Mouse (Mus musculus) Muller cell, postnatal 12 days (primary cell): Measurements from ENCODE around the gene Mfsd12.

Experiments used
- DNase-seq: peaks from one replicate; pipeline ENCODE4 v3.0.0-alpha.2; 2015; ENCODE audit errors: inconsistent ontology term

Mfsd12 gene

DNA sequence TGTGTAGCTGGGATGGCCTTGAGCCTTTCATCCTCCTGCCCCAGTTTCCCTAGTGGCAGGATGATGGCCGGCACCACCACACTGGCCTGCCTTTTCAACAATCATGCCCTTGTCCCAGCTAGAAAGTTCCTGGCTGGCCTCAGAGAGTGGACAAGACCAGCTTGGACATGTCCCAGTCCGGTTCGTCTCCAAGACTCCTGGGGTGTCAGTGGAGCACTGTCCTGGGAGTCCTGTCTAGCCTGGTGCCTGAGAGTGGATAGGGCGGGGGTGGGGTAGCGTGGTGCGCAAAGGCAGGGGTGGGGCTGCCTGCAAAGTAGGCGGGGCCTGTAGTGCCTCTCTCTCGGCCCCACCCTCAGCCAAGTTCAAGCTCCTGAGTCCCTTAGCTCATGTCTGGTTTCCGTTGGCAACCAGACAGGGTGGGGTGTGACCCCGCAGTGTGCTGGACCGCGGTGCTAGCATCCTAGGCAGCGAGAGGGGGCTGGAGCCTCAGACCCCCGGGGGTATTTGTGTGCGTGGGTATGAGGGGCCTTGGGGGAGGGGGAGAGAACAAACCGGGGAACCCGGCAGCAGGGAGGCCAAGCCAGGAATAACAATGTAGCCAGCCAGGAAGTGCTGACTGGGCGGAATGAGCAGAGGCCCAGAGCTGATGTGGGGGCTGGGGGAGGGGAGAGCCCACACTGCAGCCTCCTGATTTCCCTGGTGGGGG is 44.4 kb downstream of the Mfsd12 start:
- DNase-seq = peak; percentile 90

- DNase-seq = no peak
Observed at GRCm38 (mm10) chr10:81402227-81402765, 45.0 kb downstream of the Mfsd12 start.

DNA sequence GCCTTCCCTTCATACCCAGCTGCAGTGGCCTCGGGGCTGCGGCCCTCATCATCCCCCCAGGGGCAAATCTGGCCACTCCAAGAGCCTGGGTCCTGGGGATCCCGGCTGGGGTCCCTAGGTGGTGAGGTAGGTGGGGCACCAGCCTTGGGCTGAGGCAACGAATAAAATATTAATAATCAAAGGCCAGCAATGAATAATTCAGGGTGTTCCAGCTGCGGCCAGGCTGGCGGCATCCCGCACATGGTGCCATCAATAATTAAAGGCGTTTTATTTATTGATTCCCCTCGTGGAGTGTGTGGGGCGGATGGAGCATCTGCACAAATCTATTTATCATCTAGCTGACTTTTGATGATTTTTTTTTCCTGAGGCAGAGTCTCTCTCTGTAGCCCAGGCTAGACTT is 46.2 kb downstream of the Mfsd12 start:
- no peak for DNase-seq

DNA sequence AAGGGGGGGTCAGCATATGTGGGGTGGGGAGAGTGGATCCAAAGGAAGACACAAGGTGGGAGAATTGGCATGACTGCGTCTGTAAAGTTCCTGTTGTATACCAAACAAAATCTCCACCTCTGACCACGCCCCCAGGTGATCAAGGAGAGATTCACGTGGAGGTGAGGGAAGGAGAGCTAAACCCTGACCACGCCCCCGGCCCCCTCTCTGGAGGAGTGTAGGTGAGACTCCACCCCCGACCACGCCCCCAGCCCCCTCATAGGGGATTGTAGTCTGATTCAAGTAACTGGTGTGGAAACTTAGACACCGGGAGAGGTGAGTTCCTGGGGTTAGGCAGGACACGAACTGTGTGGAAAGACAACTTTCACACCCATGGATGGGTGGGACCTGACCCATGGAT is 46.8 kb downstream of the Mfsd12 start:
- DNase-seq = no peak

DNA sequence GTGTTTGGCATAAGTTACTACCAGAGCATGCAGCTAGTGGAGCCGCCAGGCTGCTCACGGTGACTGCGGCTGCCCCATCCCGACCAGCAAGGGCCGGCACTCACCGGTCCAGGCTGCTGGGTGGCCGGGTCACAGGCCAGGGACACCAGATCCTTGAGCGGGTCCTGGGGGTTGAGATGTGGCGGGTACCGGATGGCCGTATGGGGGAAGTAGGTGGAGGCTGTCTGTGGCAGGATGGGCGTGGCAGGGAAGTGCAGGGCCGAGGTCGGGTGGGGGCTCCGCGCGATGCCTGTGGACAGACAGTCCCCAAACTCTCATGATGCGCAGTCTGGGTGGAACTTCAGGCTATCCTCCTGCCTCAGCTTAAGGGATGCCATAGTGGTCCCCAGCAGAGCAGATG is 47.4 kb downstream of the Mfsd12 start:
- DNase-seq = no peak

DNA sequence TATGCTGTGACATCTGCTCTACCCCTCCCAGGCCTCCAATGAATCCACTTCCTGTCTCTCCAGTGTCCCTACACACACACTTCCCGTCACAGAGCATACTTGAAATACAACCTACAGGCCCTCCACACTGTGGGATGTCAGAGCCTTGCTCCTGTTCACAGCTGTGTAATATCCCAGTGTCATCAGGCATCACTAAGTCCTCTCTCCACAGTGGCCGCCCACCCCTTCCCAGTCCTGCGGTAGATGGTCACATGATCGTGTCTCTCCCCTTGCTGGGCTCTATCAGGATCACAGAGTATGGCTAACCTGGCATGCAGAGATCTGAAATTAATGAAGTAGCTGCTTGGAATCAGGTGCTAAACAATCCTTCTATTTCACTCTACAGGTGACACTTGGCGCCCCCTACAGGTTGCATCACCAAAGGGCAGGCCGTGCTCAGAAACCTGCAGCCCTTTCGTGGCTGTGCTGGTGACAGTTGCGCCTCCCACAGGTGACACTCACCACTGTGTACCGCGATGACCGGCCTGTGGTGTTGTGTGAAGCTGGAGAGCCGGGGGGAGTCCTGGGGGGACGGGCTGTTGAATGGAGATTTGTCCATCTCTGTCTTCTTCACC is 48.4 kb downstream of the Mfsd12 start:
- no peak for DNase-seq

DNA sequence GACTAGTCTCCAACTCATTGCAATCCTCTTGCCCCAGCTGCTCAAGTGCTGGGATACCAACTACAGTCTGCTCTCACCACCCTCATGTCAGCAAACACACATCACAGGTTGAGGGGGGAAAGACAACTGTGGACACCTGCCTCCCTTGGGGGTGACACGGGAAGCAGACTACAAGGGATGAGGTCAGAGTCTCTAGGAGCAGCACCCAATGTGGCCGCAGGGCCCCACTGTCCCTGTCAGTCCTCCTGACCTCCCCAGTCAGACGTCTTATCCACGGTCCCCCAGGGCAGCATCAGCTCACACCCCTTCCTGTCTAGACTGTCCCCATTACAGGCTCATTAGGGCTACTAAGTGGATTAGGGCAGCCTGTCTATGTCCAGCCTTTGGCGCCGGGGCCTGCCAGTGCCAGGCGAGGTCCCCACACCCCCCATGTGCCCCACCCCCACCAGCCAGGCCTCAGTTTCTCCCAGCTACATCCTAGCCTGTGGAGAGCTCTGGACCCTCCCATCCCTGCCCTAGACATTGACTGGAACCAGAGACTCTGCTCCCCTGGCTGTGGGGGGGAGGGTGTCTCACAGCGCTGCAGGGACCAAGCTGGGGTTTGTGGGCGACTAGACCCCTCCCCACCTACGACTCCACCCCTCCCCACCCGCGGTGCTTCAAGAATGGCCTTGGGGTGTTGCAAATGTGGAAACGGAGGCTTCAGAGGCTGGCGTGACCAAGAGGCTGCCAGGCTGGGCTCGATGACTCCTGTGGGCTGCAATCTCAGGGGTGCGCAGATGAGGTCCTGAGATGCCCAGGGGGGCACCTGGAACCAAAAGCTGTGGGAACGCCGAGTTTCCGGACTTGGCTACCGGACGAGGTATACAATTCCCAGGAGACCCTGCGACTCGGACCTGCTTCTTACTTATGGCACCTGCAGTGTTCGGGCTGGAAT is 49.5 kb downstream of the Mfsd12 start:
- no peak for DNase-seq

DNA sequence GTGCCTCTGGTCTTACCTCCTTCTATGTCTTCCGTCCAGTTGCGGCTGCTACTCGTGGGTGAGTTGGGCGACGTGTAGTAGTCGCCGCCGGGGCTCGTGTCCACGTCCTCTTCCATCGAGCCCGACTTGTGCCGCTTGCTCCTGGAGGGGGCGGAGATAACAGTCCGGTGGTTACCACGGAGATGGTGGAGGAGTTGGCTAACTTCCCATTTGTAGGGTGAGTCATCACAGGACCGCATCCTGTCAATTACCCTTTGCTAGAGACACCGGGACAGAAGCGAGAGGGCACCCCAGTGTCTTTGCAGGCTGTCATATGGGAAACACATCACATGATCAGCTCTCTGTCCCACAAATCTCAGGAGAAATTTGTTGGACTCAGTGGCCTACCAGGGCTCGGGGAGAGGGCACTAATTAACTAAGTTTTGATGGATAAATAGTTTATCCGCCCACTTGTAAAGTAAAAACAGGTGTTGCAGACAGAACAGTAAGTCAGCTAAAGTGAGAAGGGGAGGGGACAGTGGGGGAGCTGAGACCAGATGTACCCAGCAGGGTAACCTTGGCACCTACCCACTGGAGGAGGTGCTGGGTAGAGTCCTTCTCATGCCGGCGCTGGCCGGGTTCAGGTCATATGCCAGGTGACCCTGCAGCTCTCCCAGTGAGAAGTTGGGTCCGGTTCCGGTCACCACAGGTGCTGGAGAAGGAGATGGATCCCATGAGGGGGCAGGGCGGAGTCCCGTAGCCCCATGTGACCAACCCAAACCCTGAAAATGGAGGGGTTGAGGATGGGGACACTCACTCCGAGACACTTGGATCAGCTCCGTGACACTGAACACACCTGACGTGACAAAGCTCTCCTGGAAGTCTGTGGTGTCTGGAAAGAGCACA is 50.5 kb downstream of the Mfsd12 start:
- DNase-seq = peak; percentile 95

GRCm38 (mm10) chr10:81408424-81408729 is 51.1 kb downstream of the Mfsd12 start:
- DNase-seq = no peak

DNA sequence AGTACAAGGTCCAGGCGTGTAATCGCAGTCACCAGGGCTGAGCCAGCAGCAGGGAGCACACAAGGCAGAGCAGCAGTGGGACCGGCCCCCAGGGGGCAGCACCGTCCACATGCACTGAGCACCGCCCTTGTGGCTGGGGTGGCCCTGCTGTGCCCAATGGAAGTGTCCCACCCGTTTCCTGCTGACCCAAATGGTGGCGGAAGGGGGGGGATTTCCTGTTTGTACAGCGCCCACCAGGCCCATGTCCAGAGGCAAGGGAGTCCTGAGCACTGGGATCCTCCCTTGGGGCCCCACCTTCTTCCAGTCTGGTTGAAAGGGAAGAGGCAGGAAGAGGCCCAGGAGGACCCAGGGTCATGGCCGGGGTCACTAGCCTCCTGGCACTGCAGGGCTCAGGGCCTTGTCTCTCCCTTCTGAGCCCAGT is 51.6 kb downstream of the Mfsd12 start:
- peak; percentile 91 for DNase-seq

GRCm38 (mm10) chr10:81409330-81409729 is 52.0 kb downstream of the Mfsd12 start:
- no peak for DNase-seq

GRCm38 (mm10) chr10:81410350-81410749 is 53.1 kb downstream of the Mfsd12 start:
- no peak for DNase-seq

GRCm38 (mm10) chr10:81410981-81411380 is 53.7 kb downstream of the Mfsd12 start:
- DNase-seq = no peak

DNA sequence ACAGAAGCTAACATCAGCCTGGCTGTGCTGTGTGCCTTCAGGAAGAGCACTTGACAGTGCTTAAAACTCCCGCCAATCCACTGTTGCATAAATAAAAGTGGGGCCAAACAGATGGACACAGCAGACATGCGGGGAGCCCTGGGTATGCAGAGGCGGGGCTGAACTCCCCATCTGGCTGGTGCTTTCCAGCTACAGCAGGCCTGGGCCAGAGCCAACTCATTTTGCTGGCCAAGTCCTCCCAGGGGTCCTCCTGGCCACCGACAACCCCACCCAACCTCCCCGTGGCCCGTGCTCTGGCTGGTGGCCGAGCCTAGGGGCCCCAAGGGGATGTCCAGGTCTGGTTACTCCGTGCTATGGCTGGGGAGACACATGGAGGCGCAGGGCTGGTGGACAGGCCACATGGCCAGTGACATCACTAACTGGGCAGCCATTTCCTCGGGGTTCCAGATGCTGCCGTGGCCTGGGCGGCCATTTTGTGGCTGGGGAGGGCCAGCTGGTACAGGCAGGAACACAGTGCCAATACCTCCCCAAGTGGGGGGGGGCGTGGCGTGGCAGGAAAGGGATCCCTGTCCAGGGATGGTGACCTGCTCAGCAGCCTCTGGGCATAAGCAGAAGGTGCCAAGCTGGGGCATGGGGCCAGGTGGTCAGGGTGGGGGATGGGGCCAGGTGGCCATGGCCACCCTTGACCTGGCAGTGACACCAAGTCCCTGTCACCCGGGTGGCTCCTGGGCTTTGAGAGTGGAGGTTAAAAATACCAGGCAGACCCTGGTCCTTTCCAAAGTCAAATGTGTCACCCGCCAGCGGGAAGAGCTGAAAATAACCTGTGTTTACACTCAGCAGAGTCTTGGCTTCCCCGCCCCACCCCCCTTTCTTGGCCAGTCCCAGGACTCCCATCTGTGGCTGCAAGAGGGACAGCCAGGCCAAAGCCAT is 54.4 kb downstream of the Mfsd12 start:
- DNase-seq = peak; percentile 87

- no peak for DNase-seq
Observed at GRCm38 (mm10) chr10:81412586-81413309, 55.5 kb downstream of the Mfsd12 start.

DNA sequence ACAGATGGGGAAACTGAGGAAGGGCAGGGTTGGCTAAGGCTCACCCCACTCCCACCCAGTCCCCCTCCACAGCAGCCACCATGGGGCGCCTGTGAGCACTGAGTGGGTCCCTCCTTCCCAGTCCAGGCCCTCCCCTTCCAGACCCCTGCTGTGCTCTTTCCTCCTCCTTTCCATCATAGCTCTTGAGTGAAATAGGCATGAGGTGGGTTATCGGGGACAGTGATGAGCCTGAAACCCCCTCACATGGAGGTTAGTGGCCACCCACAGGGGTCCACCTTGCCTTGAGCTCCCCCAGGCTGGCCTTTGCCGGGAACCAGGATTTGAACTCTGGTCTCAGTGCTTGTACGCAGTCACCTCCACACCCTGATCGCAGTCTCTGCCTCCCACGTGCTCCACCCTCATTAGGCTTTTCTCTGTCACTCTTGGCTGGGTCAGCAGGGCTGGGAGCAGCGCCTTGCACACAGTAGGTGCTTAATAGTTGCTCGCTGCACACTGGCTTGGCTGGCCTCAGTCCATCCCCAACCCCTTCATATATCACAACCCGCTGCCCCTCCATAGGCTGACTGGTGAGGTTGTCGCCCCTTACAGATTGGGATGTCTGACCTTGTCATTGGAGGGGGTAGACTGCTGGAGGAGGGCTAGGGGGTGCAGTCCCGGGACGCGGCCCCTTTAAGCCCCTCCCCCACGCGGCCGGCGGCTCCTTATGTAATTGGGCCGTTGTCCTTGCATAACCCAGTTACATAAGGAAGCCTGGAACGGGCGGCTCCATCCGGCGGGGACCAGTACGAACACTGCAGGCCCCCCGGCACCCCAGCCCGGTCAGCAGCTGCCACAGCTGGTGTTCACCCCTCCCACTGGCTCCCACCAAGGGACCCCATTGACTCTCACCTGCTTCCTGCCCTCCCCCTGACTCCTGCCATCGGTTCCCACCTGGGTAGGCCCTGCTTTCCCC is 56.3 kb downstream of the Mfsd12 start:
- peak; percentile 88 for DNase-seq

- peak; percentile 93 for DNase-seq
Observed at GRCm38 (mm10) chr10:81414682-81415081, 57.4 kb downstream of the Mfsd12 start.

- no peak for DNase-seq
Observed at GRCm38 (mm10) chr10:81415146-81415545, 57.9 kb downstream of the Mfsd12 start.
